Comparison of ENCODE assay signal across 12 mouse cellular contexts in the genomic region with DNA sequence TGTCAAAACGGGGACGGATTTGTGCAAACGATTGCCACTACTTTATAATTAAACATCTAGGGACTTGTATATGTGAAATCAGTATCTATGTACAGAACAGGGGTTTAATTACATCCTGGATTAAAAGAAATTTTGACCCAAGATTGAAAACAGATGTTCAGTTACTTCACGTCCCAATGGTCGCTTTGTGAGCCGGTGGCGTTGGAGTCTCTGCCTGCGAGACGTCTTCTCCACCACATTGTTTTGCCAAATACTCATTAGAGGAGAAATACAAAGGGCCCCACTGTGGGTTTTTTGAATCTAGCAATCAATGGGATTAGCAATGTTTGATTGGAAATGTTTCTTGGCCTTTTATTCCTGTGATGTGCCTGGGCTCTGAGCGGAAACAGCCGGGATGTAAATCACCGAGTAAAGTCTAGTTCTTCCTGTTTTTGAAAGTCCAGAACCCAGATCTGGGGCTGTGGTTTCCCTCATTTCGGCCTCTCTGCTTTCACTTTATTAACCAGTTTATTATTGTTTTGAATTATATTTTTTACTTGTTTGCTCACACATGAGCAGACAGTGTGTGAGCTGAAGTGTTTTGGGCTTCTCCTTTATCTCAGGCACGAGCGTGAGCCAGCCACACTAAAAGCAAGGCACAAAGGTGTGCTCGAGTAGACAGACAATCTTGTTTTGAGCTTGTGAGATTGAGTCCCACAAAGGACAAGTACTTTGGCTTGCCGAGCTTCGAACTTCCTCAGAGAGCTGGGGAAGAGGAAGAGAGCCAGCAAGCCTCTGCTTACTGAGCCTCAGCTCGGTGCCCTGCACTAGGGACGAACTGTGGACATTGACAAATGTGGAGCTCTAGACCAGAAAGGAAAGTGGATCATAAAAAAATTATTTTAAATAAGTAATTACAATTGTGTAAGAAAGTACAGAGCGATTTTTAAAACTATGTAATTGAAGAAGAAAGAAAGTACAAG. TPM values are rescaled to one million over a fixed set of nuclear protein-coding genes. Genes with fewer than 3 reads are reported as not detected.
DNase-seq lines count a peak whose midpoint lies in the region; ATAC-seq and TF ChIP-seq lines count a peak whose summit lies in the region.
"Had no signal": no experiment of that assay in that cellular context is flagged by ENCODE, and none has a peak within 500 bp of the region (broad histone marks: within the 10 kb centered on the region; RNA-seq: fewer than 3 reads in every experiment).

No protein-coding gene starts in this region.

- H3K36me3 ChIP-seq in liver, postnatal 0 days (replicated peaks; ENCODE audit: insufficient read depth, low read length), result no peaks in the 10 kb centered on the region
- no peaks in the 10 kb centered on the region for H3K36me3 ChIP-seq in lung, postnatal 0 days (ENCODE audit: insufficient read depth, low read length)

- TF ChIP-seq POLR2A in bone marrow macrophage, adult 2 months (IDR thresholded peaks at IDR 0.05; ENCODE audit: borderline replicate concordance, low read depth, low read length), result no peak
- TF ChIP-seq POLR2A in cerebellum, adult 2 months (IDR thresholded peaks at IDR 0.05; ENCODE audit: borderline replicate concordance, insufficient read depth, low read length), result no peak

- peak; percentile 63 for ATAC-seq in granulocyte monocyte progenitor cell, adult 5-6 weeks (replicated peaks; ENCODE audit: poor library complexity, severe bottlenecking)
- ATAC-seq in liver, postnatal 0 days, result no peak
- ATAC-seq in lung, postnatal 0 days, result no peak
- ATAC-seq: hindbrain, embryonic 16.5 days had no signal

- TF ChIP-seq EP300 in liver, postnatal 0 days (IDR thresholded peaks at IDR 0.05; ENCODE audit: low read depth), result no peak
- TF ChIP-seq EP300 in lung, postnatal 0 days (IDR thresholded peaks at IDR 0.05), result no peak

- TF ChIP-seq CTCF in bone marrow macrophage, adult 2 months (IDR thresholded peaks at IDR 0.05; ENCODE audit: low read depth, low read length), result no peak
- TF ChIP-seq CTCF in liver, postnatal 0 days (IDR thresholded peaks at IDR 0.05; ENCODE audit: low read depth), result no peak
- TF ChIP-seq CTCF in lung, postnatal 0 days (IDR thresholded peaks at IDR 0.05), result no peak
- no peak for TF ChIP-seq CTCF in cerebellum, adult 2 months (IDR thresholded peaks at IDR 0.05; ENCODE audit: borderline replicate concordance, insufficient read depth, low read depth, low read length)

- H3K27ac ChIP-seq in bone marrow macrophage, adult 2 months (ENCODE audit: insufficient read depth, low read depth, low read length), result no peak overlapping the region
- H3K27ac ChIP-seq in liver, postnatal 0 days (ENCODE audit: low read depth), result no peak overlapping the region
- no peak overlapping the region for H3K27ac ChIP-seq in lung, postnatal 0 days (ENCODE audit: low read length)
- H3K27ac ChIP-seq in cerebellum, adult 2 months (ENCODE audit: insufficient read depth, low read length), result no peak overlapping the region

- H3K27me3 ChIP-seq in liver, postnatal 0 days (ENCODE audit: insufficient read depth, low read length), result no peaks in the 10 kb centered on the region
- H3K27me3 ChIP-seq in lung, postnatal 0 days (replicated peaks; ENCODE audit: insufficient read depth, low read length), result no peaks in the 10 kb centered on the region
- no peaks in the 10 kb centered on the region for H3K27me3 ChIP-seq in cerebellum, adult 2 months (ENCODE audit: control insufficient read depth, insufficient read depth, low read length)

- peaks cover 7% of the 10 kb centered on the region; the same call in 1 of the 2 replicates for H3K4me1 ChIP-seq in bone marrow macrophage, adult 2 months (ENCODE audit: control insufficient read depth, insufficient read depth, low read length)
- no peaks in the 10 kb centered on the region for H3K4me1 ChIP-seq in liver, postnatal 0 days (ENCODE audit: insufficient read depth)
- H3K4me1 ChIP-seq in lung, postnatal 0 days (ENCODE audit: insufficient read depth, low read depth, low read length), result no peaks in the 10 kb centered on the region
- no peaks in the 10 kb centered on the region for H3K4me1 ChIP-seq in cerebellum, adult 2 months (ENCODE audit: control insufficient read depth, insufficient read depth, low read length)

- H3K4me3 ChIP-seq in bone marrow macrophage, adult 2 months (ENCODE audit: insufficient read depth, low read length), result peak overlapping the region; percentile 7; the same call in 1 of the 2 replicates
- no peak overlapping the region for H3K4me3 ChIP-seq in liver, postnatal 0 days (ENCODE audit: low read depth, low read length)
- H3K4me3 ChIP-seq in lung, postnatal 0 days (ENCODE audit: low read depth, low read length), result no peak overlapping the region
- no peak overlapping the region for H3K4me3 ChIP-seq in cerebellum, adult 2 months (replicated peaks; ENCODE audit: insufficient read depth, low read depth, low read length)
- H3K4me3 ChIP-seq: erythroblast, embryonic 14.5 days had no signal

- peak; percentile 49 for DNase-seq in embryo, embryonic 11 days
- no peak for DNase-seq in embryo, embryonic 10 days (ENCODE audit: low spot score)
- DNase-seq in liver, postnatal 0 days, result no peak
- DNase-seq in lung, postnatal 0 days (ENCODE audit: low spot score), result no peak
- no peak for DNase-seq in adipocyte (ENCODE audit: low spot score)
- no peak for DNase-seq in cerebellum, adult 2 months
- DNase-seq: thymus, postnatal 36 days had no signal

- H3K4me2 ChIP-seq in liver, postnatal 0 days (ENCODE audit: low read depth, low read length), result peak overlapping the region; percentile 38; the same call in 1 of the 2 replicates
- H3K4me2 ChIP-seq in lung, postnatal 0 days (replicated peaks; ENCODE audit: low read depth, low read length), result no peak overlapping the region
- H3K4me2 ChIP-seq: heart, embryonic 11.5 days had no signal

- H3K9me3 ChIP-seq in liver, postnatal 0 days (ENCODE audit: low read length), result no peaks in the 10 kb centered on the region
- H3K9me3 ChIP-seq in lung, postnatal 0 days (ENCODE audit: low read length), result no peaks in the 10 kb centered on the region

- H3K9ac ChIP-seq in liver, postnatal 0 days (replicated peaks), result no peak overlapping the region
- H3K9ac ChIP-seq in lung, postnatal 0 days (replicated peaks; ENCODE audit: low read depth), result no peak overlapping the region

- 58% methylated on average over 21 of the region's 21 CpGs for WGBS in liver, postnatal 0 days (ENCODE audit: insufficient replicate concordance)
- WGBS in lung, postnatal 0 days, result 74% methylated on average over 21 of the region's 21 CpGs
- WGBS in cerebellum, adult 2 months, result 67% methylated on average over 21 of the region's 21 CpGs

RNA-seq across cellular contexts. Expression of a gene that starts 22.9 kb away (rescaled TPM):
- not detected in 2 replicates for polyA plus RNA-seq in bone marrow macrophage, adult 2 months (2012; ENCODE audit: insufficient read depth, insufficient read length, missing spikeins)
- 2.1 and 3.7 TPM in 2 replicates for total RNA-seq in granulocyte monocyte progenitor cell, adult 5-6 weeks (2014; fragmentation: Nextera tagmentation)
- 2.6 and 3.1 TPM in 2 replicates for total RNA-seq in granulocyte monocyte progenitor cell, adult 5-6 weeks (2017)
- polyA plus RNA-seq in liver, postnatal 0 days (2015; fragmentation: Nextera tagmentation; extraction: Ambion mirVana), result 3.7 and 4.8 TPM in 2 replicates
- polyA plus RNA-seq in lung, postnatal 0 days (2015; fragmentation: Nextera tagmentation; extraction: Ambion mirVana), result 23.3 and 24.7 TPM in 2 replicates
- polyA plus RNA-seq in cerebellum, adult 2 months (2012; rRNA removed), result 11.6 and 11.8 TPM in 2 replicates
